Mouse (Mus musculus): ENCODE data around the gene Hnrnpul1.
"Not testable (repeated sequence)": the region's sequence is repeated elsewhere in the genome, so short reads cannot be mapped to it uniquely, and the experiment has no call there.

Gene Hnrnpul1

DNA sequence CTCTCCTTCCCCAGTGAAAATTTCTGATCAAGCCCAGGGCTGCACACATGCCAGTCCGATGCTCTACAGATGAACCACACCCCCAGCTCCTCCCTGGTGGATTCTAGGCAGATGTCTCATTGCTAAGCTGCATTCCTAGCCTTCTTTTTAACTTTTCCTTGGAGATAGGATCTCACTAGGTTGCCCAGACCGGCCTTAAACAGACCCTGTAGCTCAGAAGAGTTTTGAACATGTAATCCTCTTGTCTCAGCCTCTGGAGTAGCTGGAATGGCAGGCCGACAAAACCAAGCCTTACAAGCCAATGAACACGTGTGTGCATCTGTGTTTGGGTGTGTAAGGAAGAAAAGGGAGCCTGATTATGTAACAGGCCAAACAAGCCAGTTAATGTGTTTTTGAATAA, 26.2 kb upstream of the Hnrnpul1 start:
- DNase-seq (ENCODE audit: low spot score in 2 of 2): no peak

- no peak for DNase-seq (ENCODE audit: low spot score in 2 of 2)
These were observed 25.5 kb upstream of the Hnrnpul1 start for GRCm38 (mm10) chr7:25780021-25780420.

DNA sequence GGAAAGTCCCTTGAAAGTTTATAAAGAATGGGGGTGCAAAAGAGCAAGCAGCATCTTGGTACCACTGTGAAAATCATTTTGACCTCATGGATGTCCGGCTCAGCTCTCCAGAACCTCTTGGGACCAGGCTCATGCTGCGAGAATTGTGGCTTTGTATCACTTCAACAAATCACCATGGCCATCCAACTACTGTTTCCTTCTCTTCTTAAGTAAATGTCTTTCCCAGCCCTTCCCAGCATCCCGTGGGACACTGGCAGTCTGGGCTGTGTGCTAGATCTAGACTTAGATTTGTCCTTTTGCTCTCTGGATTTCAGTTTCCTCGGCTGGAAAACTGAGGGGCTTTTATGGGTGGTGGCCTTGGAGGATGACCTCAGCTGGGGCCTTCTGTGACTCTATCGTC, 13.7 kb upstream of the Hnrnpul1 start:
- no peak for DNase-seq (ENCODE audit: low spot score in 2 of 2)

DNA sequence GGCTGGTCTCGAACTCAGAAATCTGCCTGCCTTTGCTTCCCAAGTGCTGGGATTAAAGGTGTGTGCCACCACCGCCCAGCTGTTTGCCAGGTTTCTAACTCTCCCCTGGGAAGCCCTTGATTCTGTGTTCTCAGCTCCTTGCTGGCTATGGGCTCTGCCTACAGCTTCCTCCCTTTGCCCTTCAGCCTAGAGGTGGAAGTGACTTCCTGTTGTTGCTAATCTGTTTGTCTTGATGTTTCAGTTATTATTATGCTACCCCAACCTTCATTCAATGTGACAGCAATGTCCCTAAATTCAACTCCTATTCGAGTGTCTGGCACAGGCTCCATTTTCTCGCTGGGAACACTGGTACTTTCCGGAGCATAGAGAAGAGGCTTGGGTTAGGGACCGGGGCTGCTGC, 11.6 kb upstream of the Hnrnpul1 start:
- DNase-seq (ENCODE audit: low spot score in 2 of 2): no peak

GRCm38 (mm10) chr7:25764221-25764620, 9.7 kb upstream of the Hnrnpul1 start:
- DNase-seq (ENCODE audit: low spot score in 2 of 2): no peak

GRCm38 (mm10) chr7:25763678-25764077, 9.1 kb upstream of the Hnrnpul1 start:
- DNase-seq (ENCODE audit: low spot score in 2 of 2): no peak

GRCm38 (mm10) chr7:25761354-25761753, 6.8 kb upstream of the Hnrnpul1 start:
- DNase-seq (ENCODE audit: low spot score in 2 of 2): no peak

DNA sequence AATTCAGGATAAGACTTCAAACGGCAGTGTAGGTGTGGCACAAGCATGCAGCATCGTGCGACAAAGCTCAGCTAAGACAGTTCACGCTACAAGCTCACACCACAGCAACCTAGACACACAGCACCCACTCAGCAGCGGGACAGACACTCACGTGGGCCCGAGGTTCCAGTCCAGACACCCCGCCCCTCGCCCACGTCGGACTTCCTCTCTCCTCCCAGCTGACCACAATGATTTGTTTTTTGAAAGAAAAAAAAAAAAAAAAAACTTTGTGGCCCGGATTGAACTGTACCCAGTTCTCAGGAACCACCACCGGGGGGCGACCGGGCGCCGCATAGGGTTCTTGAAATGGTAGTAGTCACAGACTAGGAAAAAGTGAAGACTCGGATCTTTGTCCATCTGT, 1.5 kb upstream of the Hnrnpul1 start:
- DNase-seq (ENCODE audit: low spot score in 2 of 2): peak; percentile 83 to 87

- peak in 1 of 2 experiments; percentile 57 for DNase-seq (ENCODE audit: low spot score in 2 of 2)
These were observed 894 bp upstream of the Hnrnpul1 start for GRCm38 (mm10) chr7:25755468-25755833.

- no peak for DNase-seq (ENCODE audit: low spot score in 2 of 2)
These were observed 169 bp downstream of the Hnrnpul1 start for GRCm38 (mm10) chr7:25754439-25754737.

DNA sequence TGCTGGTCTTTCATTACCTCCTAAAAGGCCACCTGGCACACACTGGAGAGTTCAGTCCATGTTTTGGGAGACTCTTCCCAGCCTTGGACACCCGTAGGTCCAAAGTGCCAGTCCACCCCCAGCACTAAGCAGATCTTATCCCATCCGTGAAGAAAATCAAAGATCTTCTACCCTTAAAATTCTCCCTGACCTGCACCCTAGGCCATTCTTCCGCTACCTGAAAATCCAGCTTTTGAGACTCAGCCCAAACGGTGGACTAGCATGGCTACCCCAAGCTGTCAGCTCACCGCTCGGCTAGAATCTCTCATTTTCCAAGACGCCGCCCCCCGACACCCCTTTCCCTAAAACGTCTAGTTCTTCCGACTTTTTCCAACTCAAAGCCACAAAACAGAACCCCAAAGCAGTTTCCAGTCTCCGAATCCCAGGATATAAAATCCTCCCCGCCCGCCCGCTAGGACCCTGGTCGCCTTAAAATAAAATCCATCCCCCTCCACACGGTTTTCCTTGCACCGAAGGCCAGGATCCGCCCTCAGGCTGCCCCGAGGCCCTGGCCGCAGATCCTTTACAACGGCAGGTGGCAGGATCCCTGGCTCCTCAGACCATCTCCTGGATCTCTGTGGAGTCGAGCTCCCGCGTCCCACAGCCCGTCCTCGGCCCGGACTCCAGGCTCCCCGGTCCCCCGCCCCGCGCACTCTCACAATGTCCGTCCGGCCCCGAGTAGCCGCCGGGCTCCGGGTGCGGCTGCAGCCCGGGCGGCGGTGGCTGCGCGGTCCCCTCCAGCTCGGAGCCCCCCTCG, 716 bp downstream of the Hnrnpul1 start:
- no peak for DNase-seq (ENCODE audit: low spot score in 2 of 2)

GRCm38 (mm10) chr7:25753076-25753475, 1.5 kb downstream of the Hnrnpul1 start:
- no peak for DNase-seq (ENCODE audit: low spot score in 2 of 2)

DNA sequence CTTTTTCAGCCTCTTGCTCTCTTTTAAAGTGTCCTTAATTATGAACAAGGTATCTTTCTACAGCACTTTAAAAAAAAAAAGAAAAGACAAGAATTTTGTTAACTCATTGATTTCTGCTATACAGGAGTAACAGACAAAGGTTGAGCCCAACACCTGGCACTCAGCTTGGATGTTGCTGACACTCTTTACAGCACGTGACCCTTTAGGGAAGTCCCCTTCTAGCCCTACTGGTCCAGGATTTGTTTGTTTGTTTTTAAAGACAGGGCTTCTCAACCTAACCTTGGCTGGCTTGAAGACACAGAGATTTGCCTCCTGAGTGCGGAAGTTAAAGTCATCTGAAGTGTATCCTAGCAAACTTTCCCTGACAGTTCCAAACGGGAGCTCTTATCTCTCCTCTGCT, 7.7 kb downstream of the Hnrnpul1 start:
- no peak for DNase-seq (ENCODE audit: low spot score in 2 of 2)

- no peak for DNase-seq (ENCODE audit: low spot score in 2 of 2)
These were observed 16.3 kb downstream of the Hnrnpul1 start for GRCm38 (mm10) chr7:25738277-25738676.

- no peak for DNase-seq (ENCODE audit: low spot score in 2 of 2)
These were observed 17.6 kb downstream of the Hnrnpul1 start for GRCm38 (mm10) chr7:25736920-25737319.

DNA sequence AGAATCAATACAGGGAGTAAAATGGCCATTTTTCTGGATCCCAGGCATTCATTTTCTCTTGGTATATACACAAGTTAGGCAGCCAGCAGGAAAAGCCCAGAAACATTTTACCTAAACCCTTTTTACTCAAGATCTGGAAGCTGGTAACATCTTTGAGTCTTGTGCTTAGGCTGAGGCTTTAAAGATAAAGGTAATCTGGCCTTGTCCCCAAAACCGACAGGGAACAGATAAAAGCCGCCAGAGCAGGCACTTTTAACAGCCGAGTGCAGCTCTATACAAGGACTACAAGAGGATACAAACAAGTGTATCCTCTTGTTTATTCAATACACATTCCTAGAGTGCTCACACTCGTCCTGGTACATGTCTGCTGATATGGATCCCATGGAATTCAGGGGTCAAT, 19.6 kb downstream of the Hnrnpul1 start:
- DNase-seq (ENCODE audit: low spot score in 2 of 2): no peak

- DNase-seq (ENCODE audit: low spot score in 2 of 2): no peak
These were observed 23.1 kb downstream of the Hnrnpul1 start for GRCm38 (mm10) chr7:25731294-25732055.

GRCm38 (mm10) chr7:25729862-25730261, 24.7 kb downstream of the Hnrnpul1 start:
- DNase-seq (ENCODE audit: low spot score in 2 of 2): no peak

- DNase-seq (ENCODE audit: low spot score in 2 of 2): no peak
These were observed 25.2 kb downstream of the Hnrnpul1 start for GRCm38 (mm10) chr7:25729396-25729795.

GRCm38 (mm10) chr7:25727800-25728199, 26.8 kb downstream of the Hnrnpul1 start:
- DNase-seq (ENCODE audit: low spot score in 2 of 2): no peak

DNA sequence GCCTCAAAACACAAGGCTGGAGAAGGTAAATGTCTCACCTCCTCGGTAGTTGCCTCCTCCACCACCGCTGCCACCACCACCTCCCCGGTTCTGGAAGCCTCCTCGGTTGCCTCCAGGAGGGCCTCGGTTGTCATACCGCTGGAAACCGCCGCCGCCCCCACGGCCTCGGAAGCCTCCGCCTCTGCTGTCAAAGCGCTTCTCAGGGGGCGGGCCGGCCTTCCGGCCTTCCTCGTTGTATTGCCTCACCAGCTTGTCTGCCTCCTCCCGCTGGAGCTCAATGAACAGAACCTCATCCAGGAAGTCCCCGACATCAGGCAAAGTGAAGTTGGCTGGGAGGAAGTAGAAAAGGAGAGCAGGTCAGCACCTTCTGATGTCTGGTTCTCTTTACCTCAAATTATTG, 28.7 kb downstream of the Hnrnpul1 start:
- DNase-seq (ENCODE audit: low spot score in 2 of 2): no peak

GRCm38 (mm10) chr7:25721776-25722175, 32.8 kb downstream of the Hnrnpul1 start:
- DNase-seq (ENCODE audit: low spot score in 2 of 2): not testable (repeated sequence)

DNA sequence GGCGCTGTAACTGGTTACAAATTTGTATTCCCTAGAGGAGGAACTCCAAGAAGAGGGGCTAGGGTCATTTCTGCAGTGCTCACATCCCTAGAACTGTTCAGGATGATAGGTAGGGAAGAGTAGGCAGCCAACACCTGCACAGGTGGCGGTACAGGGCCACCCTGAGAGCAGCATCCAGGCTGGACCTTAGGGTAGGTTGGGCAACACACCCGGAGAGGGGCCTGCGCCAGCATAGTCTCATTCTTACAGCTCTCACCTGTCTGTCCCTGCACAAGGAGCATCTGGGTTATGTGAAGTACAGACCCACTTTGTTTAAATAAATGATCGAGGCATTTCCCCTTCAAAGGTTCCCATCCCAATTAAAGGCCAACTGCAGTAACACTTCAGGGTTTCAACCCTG, 33.8 kb downstream of the Hnrnpul1 start:
- no peak for DNase-seq (ENCODE audit: low spot score in 2 of 2)
